Mouse (Mus musculus) bone marrow macrophage, adult 2 months (primary cell): ENCODE results near the gene E2f6.

Source experiments
- CTCF ChIP-seq: IDR thresholded peaks from 2 replicates; pipeline ENCODE4 v1.5.1; 2012; ENCODE audit warnings: low read depth, mild to moderate bottlenecking, low read length, moderate library complexity
- POLR2A ChIP-seq: IDR thresholded peaks from 2 replicates; pipeline ENCODE4 v1.6.1; 2012; ENCODE audit warnings: mild to moderate bottlenecking, low read depth, low read length, borderline replicate concordance

DNA sequence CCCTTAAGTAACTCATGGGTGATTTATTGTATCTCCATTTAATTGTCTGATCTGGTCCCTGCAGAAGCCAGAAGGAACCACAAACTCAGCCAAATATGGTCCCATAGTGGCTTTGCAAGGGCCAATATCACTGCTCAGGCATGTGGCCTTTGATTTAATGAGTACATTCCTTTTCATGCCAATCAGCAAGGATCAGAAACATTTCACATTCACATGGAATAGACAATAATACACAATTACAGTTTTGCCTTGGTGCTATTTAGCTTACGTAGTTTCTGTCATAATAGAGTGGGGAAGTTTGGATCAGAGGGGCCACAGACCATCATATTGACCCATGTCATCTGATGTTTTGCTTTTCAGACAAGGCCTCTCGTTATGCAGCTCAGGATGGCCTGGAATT is 37.7 kb downstream of the E2f6 start:
- TF ChIP-seq POLR2A (no peak), CTCF (no peak)
